Mouse (Mus musculus): ENCODE data around the gene Lamc2.

DNA sequence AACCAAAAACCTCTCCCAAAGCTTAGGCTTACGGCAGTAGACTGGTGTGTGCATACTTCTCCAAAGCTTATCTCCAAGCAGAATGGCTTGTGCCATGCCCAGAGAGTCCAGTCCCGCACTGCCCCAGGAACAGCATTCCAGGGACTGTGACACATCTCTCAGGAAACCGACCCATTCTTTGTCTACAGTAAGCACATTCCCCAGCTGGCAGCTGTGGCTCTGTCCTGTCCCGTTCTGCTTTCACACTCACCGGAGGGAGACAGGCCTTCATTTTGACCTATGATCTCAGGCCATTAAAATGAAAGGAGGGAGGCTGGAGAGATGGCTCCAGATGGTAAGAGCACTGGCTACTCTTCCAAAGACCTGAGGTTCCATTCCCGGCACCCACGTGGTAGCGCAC, 15.9 kb upstream of the Lamc2 start:
- TF ChIP-seq CTCF (IDR thresholded peaks at IDR 0.05; ENCODE audit: control insufficient read depth, insufficient read depth, low read length) (no peak), POLR2A (IDR thresholded peaks at IDR 0.05; ENCODE audit: borderline replicate concordance, control insufficient read depth, low read depth, low read length) (no peak)
